Mouse (Mus musculus) liver, embryonic 13.5 days (tissue): Measurements from ENCODE around the gene Uqcc2. TPM values are rescaled to one million over a fixed set of nuclear protein-coding genes. Genes with fewer than 3 reads are reported as not detected.

Experiments
- ATAC-seq: fragments of 200-750 bp; cut with Nextera tagmentation; 2 replicates; pipeline ENCODE4 v1.8.0; 2017; ENCODE audit warnings: low read depth, mild to moderate bottlenecking, moderate number of reproducible peaks, moderate library complexity
- DNase-seq: peaks from one replicate; pipeline ENCODE4 v3.0.0; 2022
- H3K27ac ChIP-seq: fragments of 300-500 bp; sonication (generic); 2 replicates; pipeline ENCODE4 v1.5.1; 2015; ENCODE audit warnings: moderate library complexity, mild to moderate bottlenecking, inconsistent platforms
- H3K27me3 ChIP-seq: fragments of 300-500 bp; sonication (generic); 2 replicates; pipeline ENCODE4 v1.6.1; 2015; ENCODE audit warnings: mild to moderate bottlenecking, inconsistent platforms
- H3K36me3 ChIP-seq: fragments of 300-500 bp; sonication (generic); 2 replicates; pipeline ENCODE4 v1.6.1; 2015; ENCODE audit warnings: mild to moderate bottlenecking, inconsistent platforms
- H3K4me1 ChIP-seq: fragments of 300-500 bp; sonication (generic); replicated peaks from 2 replicates; pipeline ENCODE4 v1.6.1; 2015; ENCODE audit warnings: inconsistent platforms
- H3K4me2 ChIP-seq: fragments of 300-500 bp; sonication (generic); 2 replicates; pipeline ENCODE4 v1.6.1; 2015; ENCODE audit warnings: inconsistent platforms, mild to moderate bottlenecking, moderate library complexity
- H3K4me3 ChIP-seq: fragments of 300-500 bp; sonication (generic); replicated peaks from 2 replicates; pipeline ENCODE4 v1.5.1; 2015; ENCODE audit warnings: mild to moderate bottlenecking, inconsistent platforms
- H3K9ac ChIP-seq: fragments of 300-500 bp; sonication (generic); 2 replicates; pipeline ENCODE4 v1.6.1; 2015; ENCODE audit warnings: mild to moderate bottlenecking, inconsistent platforms
- H3K9me3 ChIP-seq: fragments of 300-500 bp; sonication (generic); replicated peaks from 2 replicates; pipeline ENCODE4 v1.6.1; 2016; ENCODE audit warnings: inconsistent platforms
- WGBS: fragments of 180-500 bp; shearing (Covaris S2); methylation state at CpG from one replicate; pipeline ENCODE4 v1.1.7; 2015; ENCODE audit not compliant: insufficient replicate concordance; 5-methylcytosine and 5-hydroxymethylcytosine counted together
- polyA plus RNA-seq: library from polyadenylated mRNA; unstranded; fragments of >200 nt; fragmentation: Nextera tagmentation; extraction: Ambion mirVana; gene quantifications from 2 replicates; pipeline ENCODE4 v1.2.1, GENCODE M21; 2015

The Uqcc2 gene
- polyA plus RNA-seq, 1 experiment from 2014 or later = 211 TPM

DNA sequence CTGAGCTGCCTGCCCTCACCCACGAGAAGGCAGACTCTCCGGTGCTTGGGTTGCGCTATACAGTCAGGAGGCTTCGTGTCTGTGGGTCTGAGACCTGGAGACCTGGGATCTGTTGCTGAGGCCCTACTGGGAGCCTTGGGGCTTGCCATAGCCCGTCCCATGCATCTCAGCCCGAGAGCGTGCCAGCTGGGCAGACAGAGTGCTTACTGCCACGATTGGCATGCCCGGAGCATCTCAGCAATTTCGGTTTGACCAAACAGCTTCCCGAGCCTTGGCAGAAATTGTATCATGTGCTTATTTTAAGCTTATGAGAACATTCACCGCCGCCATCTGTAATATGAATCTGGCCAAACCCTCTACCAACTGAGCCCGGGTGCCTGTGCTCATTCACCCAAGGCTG lies 20.5 kb upstream of the Uqcc2 start:
- H3K4me3 ChIP-seq = no peak overlapping the region
- H3K36me3 ChIP-seq = no peaks in the 10 kb centered on the region
- DNase-seq (no peak), ATAC-seq (no peak)
- WGBS = 87% methylated on average over 14 of the region's 14 CpGs
- H3K4me2 ChIP-seq = no peak overlapping the region
- peaks cover 79% of the 10 kb centered on the region for H3K4me1 ChIP-seq
- peak overlapping the region; percentile 92 for H3K27ac ChIP-seq
- no peaks in the 10 kb centered on the region for H3K9me3 ChIP-seq
- H3K27me3 ChIP-seq = no peaks in the 10 kb centered on the region
- H3K9ac ChIP-seq = peak overlapping the region; percentile 57

DNA sequence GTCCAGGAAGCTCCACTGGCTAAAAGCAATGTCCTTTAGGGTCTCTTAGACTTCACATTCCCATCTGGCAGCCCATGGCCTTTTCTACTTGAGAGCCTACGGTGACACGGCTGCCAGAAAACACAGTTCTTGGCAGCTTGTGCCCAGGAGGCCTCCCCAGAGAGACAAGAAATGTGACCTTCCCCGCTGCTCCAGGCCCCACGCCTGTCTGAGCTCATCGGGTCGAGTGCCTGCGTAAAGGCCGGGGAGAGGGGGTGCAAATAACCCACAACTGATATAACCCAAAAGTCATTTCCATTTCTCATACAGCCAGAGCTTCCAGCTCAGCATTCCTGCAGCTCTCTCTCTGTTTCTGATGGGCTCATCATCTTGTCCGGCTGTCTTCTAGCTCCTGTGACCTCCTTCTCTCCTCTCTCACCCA lies 20.1 kb upstream of the Uqcc2 start:
- Histone ChIP-seq H3K4me1 (peaks cover 75% of the 10 kb centered on the region), H3K9ac (peak overlapping the region; percentile 57), H3K27me3 (no peaks in the 10 kb centered on the region), H3K36me3 (no peaks in the 10 kb centered on the region), H3K9me3 (no peaks in the 10 kb centered on the region), H3K4me2 (no peak overlapping the region), H3K27ac (peak overlapping the region; percentile 92), H3K4me3 (no peak overlapping the region)
- DNase-seq = no peak
- 63% methylated on average over 9 of the region's 9 CpGs for WGBS
- no peak for ATAC-seq

DNA sequence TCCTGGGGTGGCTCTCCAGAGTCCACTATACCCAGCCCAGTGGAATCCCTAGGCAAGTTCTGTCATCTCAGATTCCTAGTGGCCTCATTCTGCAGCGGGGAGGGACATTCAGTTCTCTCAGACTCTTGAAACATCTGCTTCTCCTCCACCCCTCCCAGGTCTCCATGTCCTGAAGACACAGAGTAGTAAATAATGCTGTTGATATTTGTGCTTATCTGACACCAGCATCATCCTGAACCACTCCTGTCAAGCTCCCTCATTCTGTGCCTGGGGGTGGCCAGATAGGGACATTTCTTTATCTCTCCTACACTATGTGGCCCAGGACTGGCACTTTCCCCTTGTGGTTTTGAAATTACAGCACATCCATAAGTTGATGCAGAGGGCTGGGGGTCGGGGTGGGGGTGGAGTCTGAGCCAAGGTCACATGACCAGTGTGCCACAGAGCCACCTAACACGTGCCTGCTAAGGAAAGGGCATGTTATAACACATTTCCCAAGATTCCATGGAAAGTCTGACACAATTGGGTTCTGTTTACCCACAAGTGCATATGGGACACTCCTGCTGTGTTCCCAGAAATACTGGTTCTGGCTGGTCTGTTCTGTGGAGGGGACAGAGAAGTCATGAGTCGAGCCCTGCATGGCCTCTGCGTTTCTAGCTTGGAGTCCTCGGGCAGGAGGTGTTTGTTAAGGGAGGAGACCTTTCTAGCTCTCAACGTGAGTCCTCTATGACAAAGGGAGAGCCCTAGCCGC lies 19.4 kb upstream of the Uqcc2 start:
- ATAC-seq (peak; percentile 94), DNase-seq (peak; percentile 83)
- Histone ChIP-seq H3K4me3 (no peak overlapping the region), H3K9ac (peak overlapping the region; percentile 57), H3K4me1 (peaks cover 71% of the 10 kb centered on the region), H3K27me3 (no peaks in the 10 kb centered on the region), H3K4me2 (peak overlapping the region; percentile 42), H3K36me3 (no peaks in the 10 kb centered on the region), H3K27ac (peak overlapping the region; percentile 92), H3K9me3 (no peaks in the 10 kb centered on the region)
- WGBS = 24% methylated on average over 8 of the region's 8 CpGs

DNA sequence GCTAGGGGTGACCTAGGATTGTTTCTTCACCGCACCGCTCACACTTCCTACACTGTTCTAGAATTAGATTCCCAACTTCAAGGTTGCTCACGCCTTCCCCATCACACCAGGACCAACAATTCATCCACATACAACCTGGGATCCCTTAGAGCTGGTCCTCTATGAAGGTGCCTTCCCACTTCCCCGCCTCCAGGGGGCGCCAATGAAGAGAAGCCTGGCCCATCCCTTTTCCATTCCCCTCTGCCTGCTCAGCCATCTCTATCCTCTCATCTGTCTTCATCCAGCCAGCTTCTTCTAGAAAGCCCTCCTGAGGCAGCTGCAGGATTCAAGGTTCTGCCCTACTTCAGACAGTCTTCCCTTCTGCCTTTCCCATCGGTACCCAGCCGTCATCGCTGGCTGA lies 17.7 kb upstream of the Uqcc2 start:
- no peak overlapping the region for H3K9ac ChIP-seq
- peaks cover 64% of the 10 kb centered on the region for H3K4me1 ChIP-seq
- WGBS = 63% methylated on average over 8 of the region's 8 CpGs
- ATAC-seq (no peak), DNase-seq (peak; percentile 58)
- H3K4me3 ChIP-seq = no peak overlapping the region
- no peaks in the 10 kb centered on the region for H3K36me3 ChIP-seq
- H3K9me3 ChIP-seq = no peaks in the 10 kb centered on the region
- H3K4me2 ChIP-seq = no peak overlapping the region
- 0 out of 2 replicates have a peak, but pooled peaks cover 2% of the 10 kb centered on the region for H3K27me3 ChIP-seq
- H3K27ac ChIP-seq = no peak overlapping the region

DNA sequence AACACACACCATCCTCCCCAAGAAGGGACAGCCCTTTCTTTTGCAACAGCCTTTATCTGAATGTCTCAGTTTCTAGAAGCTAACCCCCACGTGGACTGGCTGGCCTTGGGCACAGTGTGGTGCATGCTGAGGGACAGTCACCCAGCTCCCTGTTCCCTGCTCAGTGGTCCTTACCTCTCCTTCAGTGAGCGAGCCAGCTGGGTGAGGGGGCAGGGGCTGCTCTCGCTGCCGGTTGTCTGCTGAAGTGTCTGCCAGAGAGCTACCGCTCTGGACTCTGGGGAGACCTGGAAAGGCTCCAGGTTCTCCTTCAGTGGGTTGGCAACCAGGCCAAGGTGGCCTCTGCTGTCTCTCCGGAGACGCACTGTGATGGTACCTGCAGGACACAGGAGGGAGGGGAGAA lies 17.2 kb upstream of the Uqcc2 start:
- H3K9ac ChIP-seq = no peak overlapping the region
- H3K9me3 ChIP-seq = no peaks in the 10 kb centered on the region
- H3K4me3 ChIP-seq = no peak overlapping the region
- H3K36me3 ChIP-seq = no peaks in the 10 kb centered on the region
- ATAC-seq (no peak), DNase-seq (no peak)
- peaks cover 61% of the 10 kb centered on the region for H3K4me1 ChIP-seq
- H3K27ac ChIP-seq = peak overlapping the region; percentile 48; the same call in 1 of the 2 replicates
- 65% methylated on average over 7 of the region's 7 CpGs for WGBS
- no peak overlapping the region for H3K4me2 ChIP-seq
- H3K27me3 ChIP-seq = 0 out of 2 replicates have a peak, but pooled peaks cover 7% of the 10 kb centered on the region

DNA sequence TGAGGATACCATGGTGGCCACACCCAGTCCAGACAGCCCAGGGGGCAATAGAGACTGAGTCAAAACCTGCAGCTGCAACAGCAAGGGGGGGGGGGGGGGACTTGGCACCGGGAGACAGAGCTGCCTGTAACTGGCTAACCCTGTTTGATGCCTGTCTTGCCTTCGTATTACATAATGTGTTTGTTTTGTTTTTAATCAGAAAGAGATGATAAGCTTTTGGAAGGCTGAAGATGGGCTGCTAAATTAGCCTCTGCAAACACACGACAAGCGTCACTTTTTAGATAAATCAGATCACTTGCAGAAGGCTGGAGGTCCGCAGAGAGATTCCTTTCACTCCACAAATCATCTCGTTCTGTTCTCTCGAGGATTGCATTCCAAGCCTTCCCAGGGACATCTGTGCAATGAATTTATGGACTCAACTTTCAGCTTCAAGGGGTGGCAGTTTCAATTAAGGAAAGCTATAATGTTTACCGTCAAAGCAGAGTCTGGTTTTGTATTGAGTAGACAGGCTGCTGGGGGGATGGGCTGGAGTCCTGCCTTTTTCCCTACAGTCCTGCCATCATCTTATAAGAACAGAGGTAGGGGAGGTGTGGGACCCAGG lies 12.7 kb upstream of the Uqcc2 start:
- Histone ChIP-seq H3K9ac (no peak overlapping the region), H3K27ac (no peak overlapping the region), H3K36me3 (no peaks in the 10 kb centered on the region), H3K4me1 (peaks cover 31% of the 10 kb centered on the region), H3K4me3 (no peak overlapping the region), H3K9me3 (no peaks in the 10 kb centered on the region), H3K4me2 (no peak overlapping the region), H3K27me3 (peaks cover 21% of the 10 kb centered on the region)
- ATAC-seq = no peak
- WGBS = 27% methylated on average over 8 of the region's 8 CpGs
- no peak for DNase-seq

DNA sequence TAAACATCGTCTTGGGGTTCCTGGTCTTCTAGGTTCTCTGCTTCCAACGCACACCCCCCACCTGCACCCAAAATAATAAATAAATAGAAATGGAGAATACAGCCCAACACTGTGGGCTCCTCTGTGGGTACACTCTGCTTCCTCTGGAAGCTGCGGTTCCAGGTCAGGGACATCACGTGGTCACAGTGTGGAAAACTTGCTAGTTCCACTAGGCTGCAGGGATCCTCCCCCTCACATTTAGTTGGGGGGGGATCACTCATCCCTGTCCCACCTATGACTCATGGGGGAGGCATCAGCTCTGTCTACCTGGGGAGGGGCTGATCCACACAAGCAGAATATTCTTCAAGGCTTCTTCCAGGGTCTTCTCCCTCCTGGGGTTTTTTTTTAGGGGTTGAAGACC lies 10.4 kb upstream of the Uqcc2 start:
- Histone ChIP-seq H3K36me3 (no peaks in the 10 kb centered on the region), H3K4me2 (no peak overlapping the region), H3K9ac (no peak overlapping the region), H3K27me3 (peaks cover 25% of the 10 kb centered on the region), H3K27ac (no peak overlapping the region), H3K4me3 (no peak overlapping the region), H3K9me3 (no peaks in the 10 kb centered on the region), H3K4me1 (peaks cover 18% of the 10 kb centered on the region)
- DNase-seq (no peak), ATAC-seq (no peak)
- 68% methylated on average over 4 of the region's 4 CpGs for WGBS

DNA sequence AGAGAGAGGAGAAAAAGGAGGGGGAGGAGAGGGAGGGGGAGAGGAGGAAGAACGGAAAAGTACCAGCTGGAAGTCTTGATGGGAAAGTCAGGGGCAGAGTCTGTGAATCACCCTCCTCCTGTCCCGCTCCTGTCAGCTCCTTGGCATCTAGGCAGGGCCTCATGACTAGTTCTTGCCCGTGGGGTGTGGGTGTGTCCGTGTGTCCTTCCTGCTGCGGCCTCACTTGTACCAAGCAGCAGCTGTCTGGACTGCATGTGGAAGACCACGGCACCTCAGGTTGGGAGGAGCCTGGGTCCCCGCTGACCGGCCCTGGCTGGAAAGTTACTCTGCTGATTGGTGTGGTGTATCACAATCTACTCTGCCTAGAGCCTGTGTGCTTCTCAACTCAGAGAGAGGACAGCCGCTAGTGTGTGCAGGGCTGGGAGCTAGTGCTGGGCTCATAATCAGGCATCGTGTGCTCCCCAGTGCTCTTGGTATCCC lies 8.3 kb upstream of the Uqcc2 start:
- H3K4me1 ChIP-seq = peaks cover 18% of the 10 kb centered on the region
- H3K4me2 ChIP-seq = no peak overlapping the region
- ATAC-seq = no peak
- peaks cover 29% of the 10 kb centered on the region for H3K27me3 ChIP-seq
- DNase-seq = no peak
- H3K27ac ChIP-seq = no peak overlapping the region
- no peak overlapping the region for H3K9ac ChIP-seq
- H3K4me3 ChIP-seq = no peak overlapping the region
- H3K36me3 ChIP-seq = no peaks in the 10 kb centered on the region
- H3K9me3 ChIP-seq = no peaks in the 10 kb centered on the region
- 48% methylated on average over 10 of the region's 10 CpGs for WGBS

DNA sequence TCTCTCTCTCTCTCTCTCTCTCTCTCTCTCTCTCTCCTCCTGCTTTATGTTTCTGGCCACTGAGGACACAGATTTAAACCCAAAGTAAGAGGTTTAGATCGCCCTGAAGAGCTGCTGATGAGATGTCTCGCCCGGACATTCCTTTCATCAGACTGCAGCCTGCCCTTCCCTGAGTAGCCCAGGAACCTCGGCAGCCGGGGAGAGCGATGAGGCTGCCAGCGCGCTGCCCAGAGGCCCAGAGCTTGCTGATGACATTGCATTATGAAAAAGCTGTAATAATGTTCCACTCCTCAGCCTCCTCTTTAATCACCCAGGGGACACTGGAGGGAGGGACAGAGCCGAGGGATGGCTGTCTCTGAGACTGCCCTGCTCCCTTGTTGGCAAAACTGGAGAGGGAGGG lies 6.5 kb upstream of the Uqcc2 start:
- DNase-seq = no peak
- 63% methylated on average over 9 of the region's 9 CpGs for WGBS
- no peak overlapping the region for H3K4me2 ChIP-seq

DNA sequence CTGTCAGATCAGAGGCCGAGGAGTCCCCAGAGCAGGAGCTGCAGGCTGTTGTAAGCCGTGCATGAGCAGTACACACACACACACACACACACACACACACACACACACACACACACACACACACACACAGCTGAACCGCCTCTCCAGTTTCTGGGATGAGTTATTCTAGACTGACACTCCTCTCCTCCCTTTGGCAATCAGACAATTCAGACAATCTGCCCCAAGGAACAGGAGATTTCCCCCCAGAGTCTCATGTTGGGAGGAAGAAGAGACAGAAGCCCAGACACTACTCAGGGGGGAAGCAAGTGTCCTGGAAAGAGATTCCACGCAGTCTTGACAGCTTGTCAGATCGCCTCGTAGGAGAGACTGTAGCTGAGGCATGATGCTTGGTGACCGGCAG lies 5.6 kb upstream of the Uqcc2 start:
- H3K4me3 ChIP-seq = no peak overlapping the region

More for the DNA sequence above, 6.5 kb upstream of the Uqcc2 start:
- Histone ChIP-seq H3K9ac (no peak overlapping the region), H3K36me3 (no peaks in the 10 kb centered on the region), H3K27me3 (peaks cover 22% of the 10 kb centered on the region), H3K4me3 (no peak overlapping the region), H3K9me3 (no peaks in the 10 kb centered on the region), H3K4me1 (peaks cover 20% of the 10 kb centered on the region), H3K27ac (no peak overlapping the region)
- ATAC-seq = no peak

DNA sequence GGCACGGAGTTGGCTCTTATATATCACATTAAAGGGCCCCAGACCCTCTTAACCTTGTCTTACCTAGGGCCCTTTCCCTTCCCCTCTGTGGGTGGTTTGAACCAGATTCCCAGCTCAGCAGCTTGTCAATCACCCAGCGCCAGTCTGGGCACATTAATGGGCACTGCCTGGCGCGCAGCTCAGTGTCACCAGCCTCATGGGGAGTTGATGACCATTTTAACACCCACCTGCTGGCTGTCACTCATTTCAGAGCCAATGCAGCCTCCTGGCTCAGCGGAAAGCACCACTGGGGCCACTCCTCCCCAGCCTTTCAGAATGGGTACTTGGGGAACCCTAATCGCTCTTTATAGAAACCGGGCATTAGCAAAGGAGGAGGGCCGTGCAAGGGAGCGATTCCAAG lies 4.7 kb upstream of the Uqcc2 start:
- H3K4me2 ChIP-seq = no peak overlapping the region
- H3K9me3 ChIP-seq = no peaks in the 10 kb centered on the region
- no peak overlapping the region for H3K27ac ChIP-seq
- DNase-seq (no peak), ATAC-seq (no peak)
- H3K9ac ChIP-seq = no peak overlapping the region
- WGBS = 76% methylated on average over 9 of the region's 9 CpGs
- H3K4me1 ChIP-seq = peaks cover 24% of the 10 kb centered on the region
- H3K36me3 ChIP-seq = no peaks in the 10 kb centered on the region
- peaks cover 10% of the 10 kb centered on the region for H3K27me3 ChIP-seq
- H3K4me3 ChIP-seq = no peak overlapping the region

More for the DNA sequence above, 5.6 kb upstream of the Uqcc2 start:
- no peak for ATAC-seq
- Histone ChIP-seq H3K27ac (no peak overlapping the region), H3K36me3 (no peaks in the 10 kb centered on the region), H3K4me2 (no peak overlapping the region), H3K9ac (no peak overlapping the region), H3K27me3 (peaks cover 14% of the 10 kb centered on the region), H3K9me3 (no peaks in the 10 kb centered on the region), H3K4me1 (peaks cover 28% of the 10 kb centered on the region)
- 55% methylated on average over 7 of the region's 7 CpGs for WGBS
- no peak for DNase-seq
